Mouse (Mus musculus) bone marrow macrophage, adult 2 months (primary cell): Measurements from ENCODE around the gene Stra6. TPM values are rescaled to one million over a fixed set of nuclear protein-coding genes. Genes with fewer than 3 reads are reported as not detected.

Source experiments
- H3K27ac ChIP-seq: 2 replicates; pipeline ENCODE4 v1.5.1; 2012; ENCODE audit warnings: low read depth, low read length; ENCODE audit not compliant: insufficient read depth
- H3K4me1 ChIP-seq: 2 replicates; pipeline ENCODE4 v1.6.1; 2012; ENCODE audit warnings: low read length; ENCODE audit not compliant: control insufficient read depth, insufficient read depth
- H3K4me3 ChIP-seq: 2 replicates; pipeline ENCODE4 v1.5.1; 2012; ENCODE audit warnings: mild to moderate bottlenecking, low read length, moderate library complexity; ENCODE audit not compliant: insufficient read depth
- CTCF ChIP-seq: IDR thresholded peaks from 2 replicates; pipeline ENCODE4 v1.5.1; 2012; ENCODE audit warnings: low read depth, mild to moderate bottlenecking, low read length, moderate library complexity
- POLR2A ChIP-seq: IDR thresholded peaks from 2 replicates; pipeline ENCODE4 v1.6.1; 2012; ENCODE audit warnings: mild to moderate bottlenecking, low read depth, low read length, borderline replicate concordance
- polyA plus RNA-seq: library from polyadenylated mRNA; stranded (reverse); fragments of >200 nt; gene quantifications from 2 replicates; pipeline ENCODE4 v1.2.4, GENCODE M21; 2012; ENCODE audit not compliant: missing spikeins, insufficient read depth, insufficient read length

Stra6 gene
- polyA plus RNA-seq, 1 experiment: not detected

GRCm38 (mm10) chr9:58200270-58201090 lies 136.9 kb downstream of the Stra6 start:
- H3K27ac ChIP-seq: no peak overlapping the region
- H3K4me1 ChIP-seq: 0 out of 2 replicates have a peak, but pooled peaks cover 2% of the 10 kb centered on the region
- TF ChIP-seq CTCF: no peak
- TF ChIP-seq POLR2A: no peak
- no peak overlapping the region for H3K4me3 ChIP-seq

- TF ChIP-seq CTCF (no peak), POLR2A (no peak)
- Histone ChIP-seq H3K4me3 (no peak overlapping the region), H3K27ac (no peak overlapping the region), H3K4me1 (0 out of 2 replicates have a peak, but pooled peaks cover 2% of the 10 kb centered on the region)
These were observed 137.7 kb downstream of the Stra6 start for GRCm38 (mm10) chr9:58201091-58201842.

GRCm38 (mm10) chr9:58201861-58202549 lies 138.4 kb downstream of the Stra6 start:
- Histone ChIP-seq H3K4me1 (0 out of 2 replicates have a peak, but pooled peaks cover 2% of the 10 kb centered on the region), H3K27ac (no peak overlapping the region), H3K4me3 (no peak overlapping the region)
- TF ChIP-seq CTCF (no peak), POLR2A (no peak)

- Histone ChIP-seq H3K27ac (no peak overlapping the region), H3K4me3 (no peak overlapping the region), H3K4me1 (0 out of 2 replicates have a peak, but pooled peaks cover 2% of the 10 kb centered on the region)
- TF ChIP-seq POLR2A (no peak), CTCF (no peak)
These were observed 139.3 kb downstream of the Stra6 start for GRCm38 (mm10) chr9:58202676-58203453.

Other genes with a start within 250 kb of the Stra6 start
- 16.0 and 27.9 TPM in 2 replicates for gene Arid3b, start 227.0 kb upstream of the Stra6 start, polyA plus RNA-seq
- gene Ubl7, start 152.8 kb upstream of the Stra6 start, polyA plus RNA-seq: 73.3 and 80.0 TPM in 2 replicates
- 0.80 and 1.0 TPM in 2 replicates for gene Sema7a, start 123.7 kb upstream of the Stra6 start, polyA plus RNA-seq
- 0.36 TPM in 1 of 2 replicates, not detected in the other for gene Cyp11a1, start 57.4 kb upstream of the Stra6 start, polyA plus RNA-seq
- gene Ccdc33, start 55.0 kb downstream of the Stra6 start, polyA plus RNA-seq: not detected in 2 replicates
- not detected in 2 replicates for gene Islr, start 140.5 kb downstream of the Stra6 start, polyA plus RNA-seq
- gene Islr2, start 140.5 kb downstream of the Stra6 start, polyA plus RNA-seq: not detected in 2 replicates
- 60.5 and 71.3 TPM in 2 replicates for gene Pml, start 186.0 kb downstream of the Stra6 start, polyA plus RNA-seq
- gene Stoml1, start 189.4 kb downstream of the Stra6 start, polyA plus RNA-seq: 21.3 and 25.2 TPM in 2 replicates
- gene Loxl1, start 249.4 kb downstream of the Stra6 start, polyA plus RNA-seq: 1.5 and 1.8 TPM in 2 replicates